Mouse (Mus musculus): ENCODE measurements around the gene Eef1akmt3. TPM values are rescaled to one million over a fixed set of nuclear protein-coding genes. Genes with fewer than 3 reads are reported as not detected.

Gene Eef1akmt3
- polyA plus RNA-seq, 1 experiment from 2014 or later, result 1.2 TPM

- Histone ChIP-seq H3K36me3 (ENCODE audit: control insufficient read depth, insufficient read depth, low read length) (peaks cover 17% of the 10 kb centered on the region), H3K4me2 (replicated peaks; ENCODE audit: low read depth) (0 out of 2 replicates have a peak overlapping the region, but pooled peaks have one; percentile 8), H3K27me3 (ENCODE audit: control insufficient read depth, insufficient read depth, low read length) (no peaks in the 10 kb centered on the region), H3K9me3 (ENCODE audit: control insufficient read depth, low read length) (no peaks in the 10 kb centered on the region), H3K9ac (ENCODE audit: low read length) (no peak overlapping the region), H3K4me3 (ENCODE audit: low read depth, low read length) (no peak overlapping the region), H3K4me1 (replicated peaks; ENCODE audit: control insufficient read depth, insufficient read depth) (no peaks in the 10 kb centered on the region), H3K27ac (replicated peaks) (peak overlapping the region; percentile 63; the same call in 1 of the 2 replicates)
- ATAC-seq (ENCODE audit: low FRiP score, low TSS enrichment) (peak; percentile 63), DNase-seq (ENCODE audit: low spot score) (peak; percentile 55)
- 60% methylated on average over 9 of the region's 9 CpGs for WGBS
- no peak for TF ChIP-seq EP300 (optimal IDR thresholded peaks at IDR 0.05)
- TF ChIP-seq CTCF (IDR thresholded peaks at IDR 0.05; ENCODE audit: low read depth), result no peak
These were observed 40.0 kb downstream of the Eef1akmt3 start for GRCm38 (mm10) chr10:127001297-127001696.

- ATAC-seq (ENCODE audit: low FRiP score, low TSS enrichment), result peak; percentile 41; the same call in 1 of the 2 replicates
- Histone ChIP-seq H3K27ac (replicated peaks) (peak within 1 kb of the TSS; percentile 63; the same call in 1 of the 2 replicates), H3K4me1 (replicated peaks; ENCODE audit: control insufficient read depth, insufficient read depth) (no peaks in the 10 kb centered on the region), H3K36me3 (ENCODE audit: control insufficient read depth, insufficient read depth, low read length) (peaks cover 20% of the 10 kb centered on the region), H3K4me3 (ENCODE audit: low read depth, low read length) (no peak within 1 kb of the TSS), H3K27me3 (ENCODE audit: control insufficient read depth, insufficient read depth, low read length) (no peaks in the 10 kb centered on the region), H3K9me3 (ENCODE audit: control insufficient read depth, low read length) (no peaks in the 10 kb centered on the region), H3K9ac (ENCODE audit: low read length) (no peak within 1 kb of the TSS), H3K4me2 (replicated peaks; ENCODE audit: low read depth) (0 out of 2 replicates have a peak within 1 kb of the TSS, but pooled peaks have one; percentile 8)
- no peak for TF ChIP-seq CTCF (IDR thresholded peaks at IDR 0.05; ENCODE audit: low read depth)
- no peak for TF ChIP-seq EP300 (optimal IDR thresholded peaks at IDR 0.05)
- WGBS, result 77% methylated on average over 5 of the region's 5 CpGs
- no peak for DNase-seq (ENCODE audit: low spot score)
These were observed 40.8 kb downstream of the Eef1akmt3 start, which contains the start of gene Avil for GRCm38 (mm10) chr10:127000529-127000928. Gene Avil (plus strand): TSS chr10:127000709.

- TF ChIP-seq CTCF (IDR thresholded peaks at IDR 0.05; ENCODE audit: low read depth) (no peak), EP300 (optimal IDR thresholded peaks at IDR 0.05) (no peak)
- Histone ChIP-seq H3K27ac (replicated peaks) (no peak overlapping the region), H3K4me3 (ENCODE audit: low read depth, low read length) (no peak overlapping the region), H3K4me2 (replicated peaks; ENCODE audit: low read depth) (no peak overlapping the region), H3K9me3 (ENCODE audit: control insufficient read depth, low read length) (no peaks in the 10 kb centered on the region), H3K4me1 (replicated peaks; ENCODE audit: control insufficient read depth, insufficient read depth) (no peaks in the 10 kb centered on the region), H3K27me3 (ENCODE audit: control insufficient read depth, insufficient read depth, low read length) (no peaks in the 10 kb centered on the region), H3K9ac (ENCODE audit: low read length) (no peak overlapping the region), H3K36me3 (ENCODE audit: control insufficient read depth, insufficient read depth, low read length) (peaks cover 48% of the 10 kb centered on the region)
- 47% methylated on average over 13 of the region's 13 CpGs for WGBS
- no peak for ATAC-seq (ENCODE audit: low FRiP score, low TSS enrichment)
- DNase-seq (ENCODE audit: low spot score), result peak; percentile 54
These were observed 43.8 kb downstream of the Eef1akmt3 start for GRCm38 (mm10) chr10:126997340-126998113.

- 79% methylated on average over 3 of the region's 3 CpGs for WGBS
- Histone ChIP-seq H3K4me3 (ENCODE audit: low read depth, low read length) (no peak overlapping the region), H3K9ac (ENCODE audit: low read length) (no peak overlapping the region), H3K27ac (replicated peaks) (no peak overlapping the region), H3K9me3 (ENCODE audit: control insufficient read depth, low read length) (no peaks in the 10 kb centered on the region), H3K36me3 (ENCODE audit: control insufficient read depth, insufficient read depth, low read length) (peaks cover 49% of the 10 kb centered on the region), H3K27me3 (ENCODE audit: control insufficient read depth, insufficient read depth, low read length) (no peaks in the 10 kb centered on the region), H3K4me2 (replicated peaks; ENCODE audit: low read depth) (no peak overlapping the region), H3K4me1 (replicated peaks; ENCODE audit: control insufficient read depth, insufficient read depth) (no peaks in the 10 kb centered on the region)
- ATAC-seq (ENCODE audit: low FRiP score, low TSS enrichment), result no peak
- DNase-seq (ENCODE audit: low spot score), result no peak
- TF ChIP-seq EP300 (optimal IDR thresholded peaks at IDR 0.05), result no peak
- no peak for TF ChIP-seq CTCF (IDR thresholded peaks at IDR 0.05; ENCODE audit: low read depth)
These were observed 47.7 kb downstream of the Eef1akmt3 start for GRCm38 (mm10) chr10:126993621-126994020.

- Histone ChIP-seq H3K27ac (replicated peaks) (no peak overlapping the region), H3K4me2 (replicated peaks; ENCODE audit: low read depth) (no peak overlapping the region), H3K4me1 (replicated peaks; ENCODE audit: control insufficient read depth, insufficient read depth) (peaks cover 7% of the 10 kb centered on the region), H3K9ac (ENCODE audit: low read length) (no peak overlapping the region), H3K4me3 (ENCODE audit: low read depth, low read length) (no peak overlapping the region), H3K27me3 (ENCODE audit: control insufficient read depth, insufficient read depth, low read length) (no peaks in the 10 kb centered on the region), H3K36me3 (ENCODE audit: control insufficient read depth, insufficient read depth, low read length) (peaks cover 36% of the 10 kb centered on the region), H3K9me3 (ENCODE audit: control insufficient read depth, low read length) (no peaks in the 10 kb centered on the region)
- ATAC-seq (ENCODE audit: low FRiP score, low TSS enrichment), result no peak
- TF ChIP-seq CTCF (IDR thresholded peaks at IDR 0.05; ENCODE audit: low read depth) (no peak), EP300 (optimal IDR thresholded peaks at IDR 0.05) (no peak)
- no peak for DNase-seq (ENCODE audit: low spot score)
- WGBS, result 63% methylated on average over 3 of the region's 3 CpGs
These were observed 49.6 kb downstream of the Eef1akmt3 start for GRCm38 (mm10) chr10:126991676-126992075.

All from stomach, postnatal 0 days (tissue).